ENCODE assay signal across 21 mouse cellular contexts in the genomic region with DNA sequence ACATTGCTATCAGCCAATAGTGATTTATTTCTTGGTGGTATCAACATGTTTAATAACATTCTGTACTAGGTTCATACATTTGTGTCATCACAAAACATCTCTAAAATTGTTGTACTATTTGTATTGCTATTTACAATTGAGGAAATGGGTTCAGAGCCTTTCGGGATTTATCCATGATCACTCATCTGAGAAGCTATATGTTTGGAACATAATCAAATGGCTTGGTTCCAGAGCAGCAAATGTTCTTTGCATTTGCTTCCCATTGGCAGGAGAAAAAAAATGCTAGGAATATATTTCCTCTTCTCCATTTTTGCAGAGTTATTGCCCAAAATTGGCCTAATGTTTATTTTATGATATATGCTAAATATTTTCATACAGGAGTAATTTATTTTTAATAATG.
"Had no signal": no experiment of that assay in that cellular context is flagged by ENCODE, and none has a peak within 500 bp of the region (broad histone marks: within the 10 kb centered on the region; RNA-seq: fewer than 3 reads in every experiment).

No protein-coding gene starts in this region.

- H3K27ac ChIP-seq: kidney, postnatal 0 days; layer of hippocampus, adult 2 months; limb, embryonic 15.5 days; liver, embryonic 14.5 days; midbrain, embryonic 10.5 days; midbrain, embryonic 13.5 days; neural tube, embryonic 13.5 days; stomach, embryonic 15.5 days had no signal

- H3K36me3 ChIP-seq: limb, embryonic 15.5 days; midbrain, embryonic 10.5 days; midbrain, embryonic 13.5 days; neural tube, embryonic 13.5 days; stomach, embryonic 15.5 days had no signal

- H3K9me3 ChIP-seq: limb, embryonic 15.5 days; midbrain, embryonic 10.5 days; midbrain, embryonic 13.5 days; neural tube, embryonic 13.5 days; stomach, embryonic 15.5 days had no signal

- H3K4me1 ChIP-seq: megakaryocyte, embryonic 14.5 days; midbrain, embryonic 10.5 days; midbrain, embryonic 13.5 days; neural tube, embryonic 13.5 days; stomach, embryonic 15.5 days had no signal

- H3K4me2 ChIP-seq: limb, embryonic 15.5 days; liver, embryonic 11.5 days; midbrain, embryonic 13.5 days; neural tube, embryonic 13.5 days; stomach, embryonic 15.5 days had no signal

- H3K9ac ChIP-seq: limb, embryonic 15.5 days; liver, embryonic 14.5 days; liver, postnatal 0 days; midbrain, embryonic 13.5 days; neural tube, embryonic 13.5 days; stomach, embryonic 15.5 days had no signal

- ATAC-seq: liver, postnatal 0 days; lung, postnatal 0 days; midbrain, embryonic 13.5 days; midbrain, embryonic 16.5 days had no signal

- H3K4me3 ChIP-seq: layer of hippocampus, adult 2 months; limb, embryonic 15.5 days; megakaryocyte, embryonic 14.5 days; midbrain, embryonic 10.5 days; midbrain, embryonic 13.5 days; myocyte; neural tube, embryonic 13.5 days; stomach, embryonic 15.5 days had no signal

- H3K27me3 ChIP-seq: limb, embryonic 15.5 days; megakaryocyte, embryonic 14.5 days; neural tube, embryonic 13.5 days; stomach, embryonic 15.5 days had no signal

- DNase-seq: kidney, adult 18-20 months; kidney, postnatal 25 days; layer of hippocampus, adult 9-11 months; liver, postnatal 0 days; retina, postnatal 1 day; right cerebral cortex, postnatal 25 days; spleen, adult 18-20 months; thymus, postnatal 25 days had no signal
